Mouse (Mus musculus) thymus, adult 2 months (tissue): ENCODE data around the gene Vmo1. TPM values are rescaled to one million over a fixed set of nuclear protein-coding genes. Genes with fewer than 3 reads are reported as not detected.
"Not testable (repeated sequence)": the region's sequence is repeated elsewhere in the genome, so short reads cannot be mapped to it uniquely, and the experiment has no call there.

Source experiments
- DNase-seq: peaks from one replicate; pipeline ENCODE4 v3.0.0; 2021
- H3K27ac ChIP-seq: fragments of 200-500 bp; 2 replicates; pipeline ENCODE4 v1.5.1; 2012; ENCODE audit warnings: low read length, control low read depth; ENCODE audit not compliant: control insufficient read depth, insufficient read depth
- H3K27me3 ChIP-seq: fragments of 200-500 bp; 2 replicates; pipeline ENCODE4 v1.6.1; 2012; ENCODE audit warnings: mild to moderate bottlenecking, low read length, moderate library complexity, mixed read lengths; ENCODE audit not compliant: control insufficient read depth, insufficient read depth
- H3K36me3 ChIP-seq: fragments of 200-500 bp; 2 replicates; pipeline ENCODE4 v1.6.1; 2012; ENCODE audit warnings: mild to moderate bottlenecking, low read length, moderate library complexity; ENCODE audit not compliant: control insufficient read depth, insufficient read depth
- H3K4me1 ChIP-seq: fragments of 200-500 bp; replicated peaks from 2 replicates; pipeline ENCODE4 v1.6.1; 2012; ENCODE audit warnings: low read length; ENCODE audit not compliant: control insufficient read depth, insufficient read depth
- H3K4me3 ChIP-seq: fragments of 200-500 bp; 2 replicates; pipeline ENCODE4 v1.5.1; 2012; ENCODE audit warnings: mild to moderate bottlenecking, low read length, control low read depth, moderate library complexity; ENCODE audit not compliant: control insufficient read depth, insufficient read depth
- CTCF ChIP-seq: fragments of 200-500 bp; IDR thresholded peaks from 2 replicates; pipeline ENCODE4 v1.5.1; 2012; ENCODE audit warnings: mild to moderate bottlenecking, control low read depth, low read length, moderate library complexity, borderline replicate concordance; ENCODE audit not compliant: control insufficient read depth, poor library complexity, insufficient read depth; ENCODE audit errors: extremely low read depth
- POLR2A ChIP-seq: fragments of 200-500 bp; IDR thresholded peaks from 2 replicates; pipeline ENCODE4 v1.6.1; 2012; ENCODE audit warnings: mild to moderate bottlenecking, low read length, control low read depth, moderate library complexity; ENCODE audit not compliant: control insufficient read depth, poor library complexity, insufficient read depth; ENCODE audit errors: extremely low read depth
- WGBS: fragments of 180-500 bp; shearing (Covaris S2); methylation state at CpG from one replicate; pipeline ENCODE4 v1.1.7; 2018; 5-methylcytosine and 5-hydroxymethylcytosine counted together
- polyA plus RNA-seq: library from polyadenylated mRNA; depleted of rRNA; stranded (reverse); fragments of >200 nt; gene quantifications from 2 replicates; pipeline ENCODE4 v1.2.3, GENCODE M21; 2012

The Vmo1 gene
- polyA plus RNA-seq, 1 experiment, result 7.2 TPM

- H3K4me1 ChIP-seq, result peaks cover 4% of the 10 kb centered on the region; the same call in 1 of the 2 replicates
- no peak for DNase-seq
- no peaks in the 10 kb centered on the region; the same call in 1 of the 2 replicates for H3K27me3 ChIP-seq
- no peaks in the 10 kb centered on the region for H3K36me3 ChIP-seq
- no peak overlapping the region for H3K27ac ChIP-seq
- peak overlapping the region; percentile 42 for H3K4me3 ChIP-seq
- TF ChIP-seq CTCF, result no peak
- no peak for TF ChIP-seq POLR2A
- WGBS, result 10% methylated on average over 9 of the region's 9 CpGs
Measured at GRCm38 (mm10) chr11:70539423-70539822, 25.0 kb upstream of the Vmo1 start.

GRCm38 (mm10) chr11:70532839-70533238, 18.4 kb upstream of the Vmo1 start, which contains the start of gene Gm40193:
TSS of gene Gm40193 (minus strand) at chr11:70532939.
- TF ChIP-seq CTCF, result no peak
- no peak for TF ChIP-seq POLR2A
- WGBS, result 90% methylated on average over 6 of the region's 6 CpGs

GRCm38 (mm10) chr11:70531065-70531464, 16.6 kb upstream of the Vmo1 start:
- not testable (repeated sequence) for H3K4me1 ChIP-seq, H3K4me3 ChIP-seq
- 70% methylated on average over 2 of the region's 2 CpGs for WGBS

More at GRCm38 (mm10) chr11:70532839-70533238, 18.4 kb upstream of the Vmo1 start, which contains the start of gene Gm40193:
- peaks cover 6% of the 10 kb centered on the region for H3K36me3 ChIP-seq
- no peaks in the 10 kb centered on the region for H3K27me3 ChIP-seq
- no peaks in the 10 kb centered on the region for H3K4me1 ChIP-seq
- H3K4me3 ChIP-seq, result no peak within 1 kb of the TSS
- H3K27ac ChIP-seq, result no peak within 1 kb of the TSS
- DNase-seq, result no peak

GRCm38 (mm10) chr11:70528610-70529009, 14.2 kb upstream of the Vmo1 start:
- H3K4me3 ChIP-seq, result no peak overlapping the region

More at GRCm38 (mm10) chr11:70531065-70531464, 16.6 kb upstream of the Vmo1 start:
- not testable (repeated sequence) for H3K27me3 ChIP-seq, H3K27ac ChIP-seq, DNase-seq
- H3K36me3 ChIP-seq, result peaks cover 22% of the 10 kb centered on the region

GRCm38 (mm10) chr11:70526211-70526610, 11.8 kb upstream of the Vmo1 start:
- TF ChIP-seq POLR2A, result no peak
- TF ChIP-seq CTCF, result no peak
- H3K27me3 ChIP-seq, result no peaks in the 10 kb centered on the region
- H3K36me3 ChIP-seq, result peaks cover 22% of the 10 kb centered on the region
- WGBS, result 96% methylated on average over 12 of the region's 12 CpGs
- H3K27ac ChIP-seq, result no peak overlapping the region
- peaks cover 6% of the 10 kb centered on the region; the same call in 1 of the 2 replicates for H3K4me1 ChIP-seq
- no peak for DNase-seq
- H3K4me3 ChIP-seq, result no peak overlapping the region

More at GRCm38 (mm10) chr11:70528610-70529009, 14.2 kb upstream of the Vmo1 start:
- no peak for DNase-seq
- WGBS, result 90% methylated on average over 7 of the region's 7 CpGs
- Histone ChIP-seq H3K36me3 (peaks cover 22% of the 10 kb centered on the region), H3K27me3 (no peaks in the 10 kb centered on the region), H3K27ac (no peak overlapping the region), H3K4me1 (peaks cover 6% of the 10 kb centered on the region; the same call in 1 of the 2 replicates)
- TF ChIP-seq CTCF (no peak), POLR2A (no peak)

- DNase-seq, result no peak
- H3K4me1 ChIP-seq, result peaks cover 6% of the 10 kb centered on the region; the same call in 1 of the 2 replicates
- no peaks in the 10 kb centered on the region for H3K27me3 ChIP-seq
- no peak for TF ChIP-seq CTCF
- TF ChIP-seq POLR2A, result no peak
- H3K4me3 ChIP-seq, result peak overlapping the region; percentile 55
- no peak overlapping the region for H3K27ac ChIP-seq
- 4% methylated on average over 12 of the region's 12 CpGs for WGBS
- H3K36me3 ChIP-seq, result peaks cover 22% of the 10 kb centered on the region
Measured at GRCm38 (mm10) chr11:70525726-70526125, 11.3 kb upstream of the Vmo1 start.

GRCm38 (mm10) chr11:70525184-70525678, 10.8 kb upstream of the Vmo1 start, which contains the start of gene Psmb6:
TSS of gene Psmb6 (plus strand) at chr11:70525367.
- peak within 1 kb of the TSS; percentile 55 for H3K4me3 ChIP-seq
- peaks cover 6% of the 10 kb centered on the region; the same call in 1 of the 2 replicates for H3K4me1 ChIP-seq
- no peaks in the 10 kb centered on the region for H3K27me3 ChIP-seq
- no peak within 1 kb of the TSS for H3K27ac ChIP-seq
- peak; percentile 92 for TF ChIP-seq POLR2A
- TF ChIP-seq CTCF, result 0 out of 2 replicates have a peak, but pooled peaks have one; percentile 17
- H3K36me3 ChIP-seq, result peaks cover 22% of the 10 kb centered on the region
- under 1% methylated on average over 25 of the region's 26 CpGs for WGBS
- peak; percentile 91 for DNase-seq
